24 mouse cellular contexts compared by ENCODE assay signal in the genomic region with DNA sequence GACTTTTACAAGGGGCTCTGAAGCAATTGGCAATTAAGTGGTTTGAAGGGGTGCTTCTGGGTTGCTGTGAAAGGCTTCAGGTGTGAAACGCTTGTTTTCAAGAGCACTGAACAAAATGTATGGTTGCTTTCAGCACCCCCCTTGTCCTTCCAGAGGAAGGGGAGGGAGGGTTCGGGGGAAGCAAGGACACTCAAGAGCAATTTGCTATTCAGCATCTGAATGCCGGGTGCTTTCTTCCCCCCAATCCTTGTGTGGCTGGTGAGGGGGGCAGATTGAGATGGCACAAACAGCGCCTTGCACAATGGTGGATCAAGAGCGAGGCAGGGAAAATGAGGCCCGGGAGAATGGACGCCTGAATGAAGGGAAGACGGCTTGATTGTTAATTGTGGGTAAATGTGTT.
DNase-seq lines count a peak whose midpoint lies in the region; ATAC-seq and TF ChIP-seq lines count a peak whose summit lies in the region.
"Had no signal": no experiment of that assay in that cellular context is flagged by ENCODE, and none has a peak within 500 bp of the region (broad histone marks: within the 10 kb centered on the region; RNA-seq: fewer than 3 reads in every experiment).

No protein-coding gene starts in this region.

- TF ChIP-seq POLR2A in brain, embryonic 14.5 days (IDR thresholded peaks at IDR 0.05; ENCODE audit: borderline replicate concordance, extremely low read depth, insufficient read depth, insufficient read length, poor library complexity, severe bottlenecking), result no peak
- no peak for TF ChIP-seq POLR2A in thymus, adult 2 months (IDR thresholded peaks at IDR 0.05; ENCODE audit: control insufficient read depth, extremely low read depth, insufficient read depth, low read length, poor library complexity)

- no peaks in the 10 kb centered on the region for H3K27me3 ChIP-seq in midbrain, embryonic 12.5 days
- no peaks in the 10 kb centered on the region for H3K27me3 ChIP-seq in midbrain, embryonic 16.5 days (ENCODE audit: control insufficient read depth, insufficient read depth, low read depth, low read length)
- H3K27me3 ChIP-seq in embryonic facial prominence, embryonic 10.5 days (replicated peaks; ENCODE audit: low read depth, poor library complexity, severe bottlenecking), result peaks cover 4% of the 10 kb centered on the region; the same call in 1 of the 2 replicates
- H3K27me3 ChIP-seq in forebrain, embryonic 13.5 days, result no peaks in the 10 kb centered on the region
- H3K27me3 ChIP-seq in thymus, adult 2 months (ENCODE audit: control insufficient read depth, insufficient read depth, low read length), result no peaks in the 10 kb centered on the region
- H3K27me3 ChIP-seq: heart, embryonic 12.5 days; heart, embryonic 15.5 days; intestine, embryonic 15.5 days had no signal

- DNase-seq in brain, embryonic 14.5 days (ENCODE audit: low read depth), result peak; percentile 79
- DNase-seq in embryonic facial prominence, embryonic 10.5 days (ENCODE audit: low spot score), result peak; percentile 28
- DNase-seq in natural killer cell, adult 2 months (ENCODE audit: low spot score in 2 of 2), result no peak
- DNase-seq in thymus, adult 2 months, result no peak
- DNase-seq in B cell, adult 2 months, result no peak
- DNase-seq: adrenal gland, postnatal 10 days; adrenal gland, postnatal 36 days; cerebellum, adult 11 months; cerebellum, adult 2 months; cerebellum, adult 9-11 months; cerebellum, postnatal 25 days; gastrocnemius, postnatal 25 days; heart, adult 18-20 months; heart, postnatal 10 days; heart, postnatal 36 days had no signal

- no peaks in the 10 kb centered on the region for H3K36me3 ChIP-seq in midbrain, embryonic 12.5 days
- no peaks in the 10 kb centered on the region for H3K36me3 ChIP-seq in midbrain, embryonic 16.5 days (ENCODE audit: control insufficient read depth, insufficient read depth, low read length)
- H3K36me3 ChIP-seq in embryonic facial prominence, embryonic 10.5 days (replicated peaks), result no peaks in the 10 kb centered on the region
- no peaks in the 10 kb centered on the region for H3K36me3 ChIP-seq in forebrain, embryonic 13.5 days (ENCODE audit: poor library complexity, severe bottlenecking)
- no peaks in the 10 kb centered on the region for H3K36me3 ChIP-seq in thymus, adult 2 months (ENCODE audit: control insufficient read depth, insufficient read depth, low read length)
- H3K36me3 ChIP-seq: heart, embryonic 12.5 days; heart, embryonic 15.5 days; hindbrain, embryonic 10.5 days; hindbrain, embryonic 13.5 days; intestine, embryonic 15.5 days had no signal

- no peak for TF ChIP-seq CTCF in brain, embryonic 14.5 days (IDR thresholded peaks at IDR 0.05; ENCODE audit: borderline replicate concordance, extremely low read depth, insufficient read depth, insufficient read length)
- TF ChIP-seq CTCF in thymus, adult 2 months (IDR thresholded peaks at IDR 0.05; ENCODE audit: borderline replicate concordance, control insufficient read depth, extremely low read depth, insufficient read depth, low read length, poor library complexity), result no peak

- no peak overlapping the region for H3K9ac ChIP-seq in midbrain, embryonic 12.5 days (replicated peaks)
- no peak overlapping the region for H3K9ac ChIP-seq in midbrain, embryonic 16.5 days (ENCODE audit: low read depth, low read length)
- H3K9ac ChIP-seq in forebrain, embryonic 13.5 days, result no peak overlapping the region
- H3K9ac ChIP-seq: heart, embryonic 12.5 days; heart, embryonic 15.5 days; hindbrain, embryonic 13.5 days; intestine, embryonic 15.5 days had no signal

- no peak overlapping the region for H3K27ac ChIP-seq in midbrain, embryonic 12.5 days (replicated peaks)
- H3K27ac ChIP-seq in midbrain, embryonic 16.5 days (ENCODE audit: low read length), result no peak overlapping the region
- H3K27ac ChIP-seq in embryonic facial prominence, embryonic 10.5 days (replicated peaks), result no peak overlapping the region
- H3K27ac ChIP-seq in forebrain, embryonic 13.5 days, result no peak overlapping the region
- no peak overlapping the region for H3K27ac ChIP-seq in thymus, adult 2 months (ENCODE audit: control insufficient read depth, insufficient read depth, low read length)
- H3K27ac ChIP-seq: heart, embryonic 15.5 days; hindbrain, embryonic 10.5 days; hindbrain, embryonic 13.5 days; intestine, embryonic 15.5 days had no signal

- H3K4me2 ChIP-seq in midbrain, embryonic 12.5 days (replicated peaks), result no peak overlapping the region
- no peak overlapping the region for H3K4me2 ChIP-seq in midbrain, embryonic 16.5 days (ENCODE audit: low read length)
- peak overlapping the region; percentile 33 for H3K4me2 ChIP-seq in forebrain, embryonic 13.5 days
- H3K4me2 ChIP-seq: heart, embryonic 12.5 days; heart, embryonic 15.5 days; hindbrain, embryonic 13.5 days; intestine, embryonic 15.5 days had no signal

- WGBS in midbrain, embryonic 12.5 days, result 49% methylated on average over 8 of the region's 8 CpGs
- WGBS in midbrain, embryonic 16.5 days, result 41% methylated on average over 8 of the region's 8 CpGs
- WGBS in embryonic facial prominence, embryonic 10.5 days, result 52% methylated on average over 8 of the region's 8 CpGs
- WGBS in forebrain, embryonic 13.5 days, result 11% methylated on average over 8 of the region's 8 CpGs
- 61% methylated on average over 8 of the region's 8 CpGs for WGBS in thymus, adult 2 months

- peaks cover 13% of the 10 kb centered on the region; the same call in 1 of the 2 replicates for H3K4me1 ChIP-seq in midbrain, embryonic 12.5 days
- H3K4me1 ChIP-seq in midbrain, embryonic 16.5 days (ENCODE audit: control insufficient read depth, insufficient read depth, low read length), result no peaks in the 10 kb centered on the region
- H3K4me1 ChIP-seq in embryonic facial prominence, embryonic 10.5 days, result no peaks in the 10 kb centered on the region
- peaks cover 11% of the 10 kb centered on the region for H3K4me1 ChIP-seq in forebrain, embryonic 13.5 days
- H3K4me1 ChIP-seq in thymus, adult 2 months (replicated peaks; ENCODE audit: control insufficient read depth, insufficient read depth, low read length), result no peaks in the 10 kb centered on the region
- H3K4me1 ChIP-seq: heart, embryonic 12.5 days; heart, embryonic 15.5 days; hindbrain, embryonic 13.5 days; intestine, embryonic 15.5 days had no signal

- H3K4me3 ChIP-seq in midbrain, embryonic 12.5 days, result no peak overlapping the region
- no peak overlapping the region for H3K4me3 ChIP-seq in midbrain, embryonic 16.5 days (ENCODE audit: low read depth, low read length)
- H3K4me3 ChIP-seq in embryonic facial prominence, embryonic 10.5 days, result no peak overlapping the region
- no peak overlapping the region for H3K4me3 ChIP-seq in forebrain, embryonic 13.5 days
- no peak overlapping the region for H3K4me3 ChIP-seq in thymus, adult 2 months (ENCODE audit: control insufficient read depth, insufficient read depth, low read length)
- H3K4me3 ChIP-seq: heart, embryonic 12.5 days; heart, embryonic 15.5 days; hindbrain, embryonic 10.5 days; hindbrain, embryonic 13.5 days; intestine, embryonic 15.5 days had no signal

- H3K9me3 ChIP-seq in midbrain, embryonic 12.5 days, result no peaks in the 10 kb centered on the region
- no peaks in the 10 kb centered on the region for H3K9me3 ChIP-seq in midbrain, embryonic 16.5 days (replicated peaks; ENCODE audit: control insufficient read depth, low read length, poor library complexity, severe bottlenecking)
- no peaks in the 10 kb centered on the region for H3K9me3 ChIP-seq in embryonic facial prominence, embryonic 10.5 days
- H3K9me3 ChIP-seq in forebrain, embryonic 13.5 days (replicated peaks), result no peaks in the 10 kb centered on the region
- H3K9me3 ChIP-seq: heart, embryonic 12.5 days; heart, embryonic 15.5 days; hindbrain, embryonic 10.5 days; hindbrain, embryonic 13.5 days; intestine, embryonic 15.5 days had no signal

- ATAC-seq in midbrain, embryonic 12.5 days (ENCODE audit: low FRiP score, low read depth), result 0 out of 2 replicates have a peak, but pooled peaks have one; percentile 41
- no peak for ATAC-seq in midbrain, embryonic 16.5 days
- ATAC-seq in forebrain, embryonic 13.5 days, result peak; percentile 59; the same call in 1 of the 2 replicates
- ATAC-seq: hindbrain, embryonic 16.5 days; intestine, embryonic 15.5 days had no signal

Comparison
In these comparisons a context has a peak if more than half of its experiments do, and no peak if none do; other contexts are left out.
1. DNase-seq: peak in brain, embryonic 14.5 days (single experiment) and embryonic facial prominence, embryonic 10.5 days (single experiment); none in natural killer cell, adult 2 months (0 of 2), thymus, adult 2 months (single experiment) and B cell, adult 2 months (0 of 2).